Mouse (Mus musculus): ENCODE data around the gene Psmd5.
"Not testable (repeated sequence)": the region's sequence is repeated elsewhere in the genome, so short reads cannot be mapped to it uniquely, and the experiment has no call there.

DNA sequence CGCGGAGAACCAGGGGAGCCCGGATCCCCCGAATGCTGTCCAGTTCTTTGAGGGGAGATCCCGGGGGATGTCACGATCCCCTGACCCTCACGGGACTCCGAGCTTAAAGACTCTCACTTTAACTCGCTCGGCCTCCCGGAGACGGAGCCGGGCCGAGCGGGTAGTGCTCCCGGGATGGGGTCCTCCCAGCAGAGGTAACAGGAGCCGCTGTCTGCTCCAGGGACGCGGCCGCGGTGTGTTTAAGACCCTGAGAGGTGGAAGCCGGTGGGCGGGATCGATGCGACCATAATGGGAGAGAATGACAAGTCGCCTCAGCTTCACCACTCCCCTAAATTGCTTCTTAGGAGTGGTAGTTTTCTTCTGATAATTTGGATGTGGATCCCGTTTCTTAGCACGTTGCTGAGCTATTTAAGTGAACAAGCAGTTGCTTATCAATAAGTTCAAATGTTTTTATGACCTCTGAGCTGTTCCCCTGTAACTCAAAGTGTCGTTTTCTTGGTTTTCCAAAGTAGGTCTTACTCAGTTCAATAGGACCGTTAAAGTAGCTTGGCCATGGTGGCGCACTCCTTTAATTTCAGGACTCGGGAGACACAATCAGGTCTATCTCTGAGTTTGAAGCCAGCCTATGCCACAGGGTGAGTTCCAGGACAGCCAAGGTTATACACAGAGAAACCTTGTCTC is 72.1 kb downstream of the Psmd5 start:
- TF ChIP-seq CTCF (IDR thresholded peaks at IDR 0.05; ENCODE audit: low read depth, low read length); POLR2A (IDR thresholded peaks at IDR 0.05; ENCODE audit: borderline replicate concordance, low read depth, low read length): not testable (repeated sequence)

Data from bone marrow macrophage, adult 2 months (primary cell).